Mouse (Mus musculus): Measurements from ENCODE around the gene Dtx3l. TPM values are rescaled to one million over a fixed set of nuclear protein-coding genes. Genes with fewer than 3 reads are reported as not detected.
"Not testable (repeated sequence)": the region's sequence is repeated elsewhere in the genome, so short reads cannot be mapped to it uniquely, and the experiment has no call there.

Dtx3l gene
- polyA plus RNA-seq, 1 experiment from 2014 or later: 5.8 TPM

DNA sequence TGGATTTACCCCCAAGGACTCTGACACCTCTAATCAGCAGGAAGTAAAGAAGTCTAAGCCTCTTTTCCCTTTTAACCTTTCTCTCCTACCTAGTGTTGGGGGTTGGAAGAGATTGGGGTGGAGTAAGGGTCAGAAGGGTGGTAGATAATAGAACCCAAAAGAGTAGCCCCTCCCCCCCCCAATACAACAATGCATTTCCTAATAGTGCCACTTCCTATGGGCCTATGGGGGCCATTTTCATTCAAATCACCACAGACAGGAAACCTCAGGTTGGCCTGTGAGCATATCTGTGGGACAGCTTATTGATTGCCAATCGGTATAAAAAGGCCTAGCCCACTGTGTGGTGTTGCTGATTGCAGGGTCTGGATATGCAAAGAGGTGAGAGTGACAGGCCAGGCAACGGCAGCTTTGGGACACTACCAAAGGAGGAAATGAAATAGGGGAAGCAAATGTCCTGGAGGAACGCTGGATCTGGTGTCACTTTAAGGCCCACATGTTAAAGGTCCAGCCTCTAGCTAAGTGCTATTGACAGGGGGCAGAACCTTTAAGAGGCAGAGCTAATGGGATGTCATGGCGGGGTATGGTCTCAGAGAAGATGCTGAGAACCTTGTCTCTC is 34.7 kb downstream of the Dtx3l start:
- Histone ChIP-seq H3K4me3 (no peak overlapping the region), H3K4me1 (no peaks in the 10 kb centered on the region), H3K9ac (no peak overlapping the region), H3K9me3 (no peaks in the 10 kb centered on the region), H3K4me2 (no peak overlapping the region), H3K36me3 (no peaks in the 10 kb centered on the region), H3K27ac (no peak overlapping the region), H3K27me3 (no peaks in the 10 kb centered on the region)
- WGBS: 72% methylated on average over 4 of the region's 4 CpGs
- ATAC-seq (ENCODE audit: borderline replicate concordance, extremely low read depth, low FRiP score, low TSS enrichment): no peak

DNA sequence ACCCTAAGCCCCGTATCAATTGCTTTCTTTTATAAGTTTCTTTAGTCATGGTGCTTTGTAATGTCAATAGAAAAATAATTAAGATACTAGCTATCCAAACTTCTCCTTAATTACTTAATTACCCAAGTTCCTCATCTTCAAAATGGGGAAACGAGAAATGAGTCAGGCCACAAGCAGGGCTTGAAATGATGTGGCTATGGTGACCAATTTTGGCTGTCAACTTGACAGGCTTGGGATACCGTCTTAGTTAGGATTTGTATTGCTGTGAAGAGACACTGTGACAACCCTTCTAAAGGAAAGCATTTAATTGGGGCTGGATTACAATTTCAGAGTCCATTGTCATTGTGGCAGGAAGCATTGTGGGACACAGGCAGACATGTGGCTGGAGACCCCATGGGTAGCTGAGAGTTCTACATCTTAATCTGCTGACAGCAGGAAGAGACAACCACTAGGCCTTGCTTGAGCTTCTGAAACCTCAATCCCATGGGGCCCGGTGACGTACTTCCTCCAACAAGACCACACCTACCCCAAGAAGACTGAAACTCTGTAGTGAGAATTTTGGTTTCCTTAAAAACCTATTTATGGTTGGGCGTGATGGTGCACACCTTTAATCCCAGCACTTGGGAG is 35.8 kb downstream of the Dtx3l start:
- no peak overlapping the region for H3K4me3 ChIP-seq
- no peaks in the 10 kb centered on the region for H3K9me3 ChIP-seq
- no peaks in the 10 kb centered on the region for H3K4me1 ChIP-seq
- no peak overlapping the region for H3K4me2 ChIP-seq
- ATAC-seq (ENCODE audit: borderline replicate concordance, extremely low read depth, low FRiP score, low TSS enrichment): no peak
- no peaks in the 10 kb centered on the region for H3K36me3 ChIP-seq
- no peak overlapping the region for H3K27ac ChIP-seq
- no peaks in the 10 kb centered on the region for H3K27me3 ChIP-seq
- H3K9ac ChIP-seq: no peak overlapping the region
- WGBS: 84% methylated on average over 6 of the region's 6 CpGs

- no peaks in the 10 kb centered on the region for H3K27me3 ChIP-seq
- H3K9me3 ChIP-seq: no peaks in the 10 kb centered on the region
- H3K4me1 ChIP-seq: no peaks in the 10 kb centered on the region
- no peak for ATAC-seq (ENCODE audit: borderline replicate concordance, extremely low read depth, low FRiP score, low TSS enrichment)
- H3K36me3 ChIP-seq: no peaks in the 10 kb centered on the region
- WGBS: 68% methylated on average over 3 of the region's 3 CpGs
- H3K4me2 ChIP-seq: no peak overlapping the region
- H3K9ac ChIP-seq: no peak overlapping the region
- H3K4me3 ChIP-seq: no peak overlapping the region
- no peak overlapping the region for H3K27ac ChIP-seq
Observed at GRCm38 (mm10) chr16:35900541-35900940, 38.4 kb downstream of the Dtx3l start.

GRCm38 (mm10) chr16:35894997-35895396 is 44.0 kb downstream of the Dtx3l start:
- no peaks in the 10 kb centered on the region for H3K27me3 ChIP-seq
- H3K4me2 ChIP-seq: no peak overlapping the region
- H3K9me3 ChIP-seq: no peaks in the 10 kb centered on the region
- no peak overlapping the region for H3K9ac ChIP-seq
- 57% methylated on average over 6 of the region's 6 CpGs for WGBS
- ATAC-seq (ENCODE audit: borderline replicate concordance, extremely low read depth, low FRiP score, low TSS enrichment): no peak
- no peak overlapping the region for H3K27ac ChIP-seq
- no peak overlapping the region for H3K4me3 ChIP-seq
- no peaks in the 10 kb centered on the region for H3K4me1 ChIP-seq
- no peaks in the 10 kb centered on the region for H3K36me3 ChIP-seq

DNA sequence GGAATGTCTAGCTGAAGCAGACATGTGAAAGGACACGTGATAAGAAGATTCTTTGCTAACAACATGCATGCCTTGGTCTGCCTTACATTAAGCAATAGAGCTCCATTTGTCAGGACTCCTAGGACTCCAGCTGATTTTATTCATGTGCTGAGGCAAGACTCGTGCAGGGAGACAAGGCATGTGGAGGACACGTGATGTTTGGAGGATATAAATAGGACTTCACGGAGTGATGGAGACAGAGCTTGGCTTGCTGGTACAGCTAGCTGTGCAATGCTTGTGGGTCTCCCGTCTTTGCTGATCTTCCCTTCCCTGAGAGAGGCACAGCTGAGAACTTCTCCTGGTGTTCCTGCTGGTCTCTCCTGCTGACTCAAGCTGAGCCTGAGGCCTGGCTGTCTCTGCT is 47.3 kb downstream of the Dtx3l start:
- not testable (repeated sequence) for H3K27me3 ChIP-seq; H3K9me3 ChIP-seq; H3K4me3 ChIP-seq; H3K9ac ChIP-seq; H3K4me1 ChIP-seq; H3K27ac ChIP-seq; ATAC-seq (ENCODE audit: borderline replicate concordance, extremely low read depth, low FRiP score, low TSS enrichment); H3K36me3 ChIP-seq; H3K4me2 ChIP-seq
- WGBS: 57% methylated on average over 5 of the region's 5 CpGs

DNA sequence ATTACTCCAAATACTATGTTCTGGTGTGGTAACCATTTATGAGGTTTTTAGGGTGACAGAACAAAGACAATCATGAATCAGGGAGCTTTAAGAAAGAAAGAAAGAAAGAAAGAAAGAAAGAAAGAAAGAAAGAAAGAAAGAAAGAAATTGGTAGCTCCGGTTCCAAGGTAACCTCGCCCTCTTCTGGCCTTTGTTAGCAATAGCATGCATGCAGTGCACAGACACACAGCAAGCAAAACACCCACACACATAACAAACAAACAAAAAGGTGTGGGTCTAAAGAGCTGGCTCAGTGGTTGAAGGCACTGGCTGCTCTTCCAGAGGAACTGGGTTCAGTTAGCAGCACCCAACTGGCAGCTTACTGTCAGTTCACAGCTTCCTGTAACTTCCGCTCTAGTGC is 48.3 kb downstream of the Dtx3l start:
- Histone ChIP-seq H3K27me3 (no peaks in the 10 kb centered on the region), H3K4me3 (no peak overlapping the region), H3K9ac (no peak overlapping the region), H3K27ac (no peak overlapping the region), H3K4me2 (no peak overlapping the region), H3K4me1 (no peaks in the 10 kb centered on the region), H3K9me3 (no peaks in the 10 kb centered on the region), H3K36me3 (no peaks in the 10 kb centered on the region)
- 72% methylated on average over 3 of the region's 3 CpGs for whole genome bisulfite sequencing
- no peak for ATAC-seq (ENCODE audit: borderline replicate concordance, extremely low read depth, low FRiP score, low TSS enrichment)

DNA sequence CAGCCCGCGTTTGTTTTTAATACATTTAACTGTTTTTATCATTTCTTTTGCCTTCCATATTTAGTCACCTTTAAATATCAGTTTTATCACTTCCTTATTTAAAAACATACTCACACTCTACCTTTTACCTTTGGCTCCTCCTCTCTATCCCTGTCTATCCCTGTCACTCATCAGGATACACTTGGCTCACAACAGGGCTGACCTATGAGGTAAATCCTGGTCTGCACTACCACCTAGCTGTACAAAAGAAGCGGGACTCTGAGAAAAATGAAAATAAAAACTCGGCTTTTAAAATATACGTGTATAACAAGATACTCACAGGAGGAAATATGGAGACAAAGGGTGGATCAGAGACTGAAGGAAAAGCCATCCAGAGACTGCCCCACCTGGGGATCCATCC is 50.0 kb downstream of the Dtx3l start:
- Histone ChIP-seq H3K36me3 (no peaks in the 10 kb centered on the region), H3K9me3 (no peaks in the 10 kb centered on the region), H3K4me3 (no peak overlapping the region), H3K4me2 (no peak overlapping the region), H3K4me1 (no peaks in the 10 kb centered on the region), H3K9ac (no peak overlapping the region), H3K27me3 (no peaks in the 10 kb centered on the region), H3K27ac (no peak overlapping the region)
- 87% methylated on average over 5 of the region's 5 CpGs for WGBS
- no peak for ATAC-seq (ENCODE audit: borderline replicate concordance, extremely low read depth, low FRiP score, low TSS enrichment)

GRCm38 (mm10) chr16:35888174-35888573 is 50.8 kb downstream of the Dtx3l start:
- Histone ChIP-seq H3K9me3 (no peaks in the 10 kb centered on the region), H3K4me1 (no peaks in the 10 kb centered on the region), H3K4me3 (no peak overlapping the region), H3K27ac (no peak overlapping the region), H3K27me3 (no peaks in the 10 kb centered on the region), H3K36me3 (no peaks in the 10 kb centered on the region), H3K9ac (no peak overlapping the region), H3K4me2 (no peak overlapping the region)
- no peak for ATAC-seq (ENCODE audit: borderline replicate concordance, extremely low read depth, low FRiP score, low TSS enrichment)
- WGBS: 75% methylated on average over 7 of the region's 7 CpGs

Other genes with a start within 250 kb of the Dtx3l start
- 13.0 and 13.7 TPM in 2 replicates for gene Dirc2, start 169.8 kb downstream of the Dtx3l start, polyA plus RNA-seq (2015; fragmentation: Nextera tagmentation; extraction: Ambion mirVana)
- 14.3 and 14.6 TPM in 2 replicates for gene Hspbap1, start 168.8 kb downstream of the Dtx3l start, polyA plus RNA-seq (2015; fragmentation: Nextera tagmentation; extraction: Ambion mirVana)
- 0.81 and 1.2 TPM in 2 replicates for gene Parp14, start 67.6 kb downstream of the Dtx3l start, polyA plus RNA-seq (2015; fragmentation: Nextera tagmentation; extraction: Ambion mirVana)
- 7.9 and 8.2 TPM in 2 replicates for gene Parp9, start 681 bp downstream of the Dtx3l start, polyA plus RNA-seq (2015; fragmentation: Nextera tagmentation; extraction: Ambion mirVana)
- gene Kpna1, start 39.6 kb upstream of the Dtx3l start, polyA plus RNA-seq (2015; fragmentation: Nextera tagmentation; extraction: Ambion mirVana): 31.7 and 33.0 TPM in 2 replicates
- 9.4 and 9.6 TPM in 2 replicates for gene Wdr5b, start 102.0 kb upstream of the Dtx3l start, polyA plus RNA-seq (2015; fragmentation: Nextera tagmentation; extraction: Ambion mirVana)
- 318 and 348 TPM in 2 replicates for gene Fam162a, start 132.4 kb upstream of the Dtx3l start, polyA plus RNA-seq (2015; fragmentation: Nextera tagmentation; extraction: Ambion mirVana)
- 75.3 and 78.1 TPM in 2 replicates for gene Ccdc58, start 132.5 kb upstream of the Dtx3l start, polyA plus RNA-seq (2015; fragmentation: Nextera tagmentation; extraction: Ambion mirVana)
- gene Csta1, start 192.1 kb upstream of the Dtx3l start, polyA plus RNA-seq (2015; fragmentation: Nextera tagmentation; extraction: Ambion mirVana): 0.05 and 0.12 TPM in 2 replicates
- gene Stfa2l1, start 217.7 kb upstream of the Dtx3l start, polyA plus RNA-seq (2015; fragmentation: Nextera tagmentation; extraction: Ambion mirVana): 0.56 and 0.91 TPM in 2 replicates
- 1.0 and 2.4 TPM in 2 replicates for gene Gm5483, start 245.1 kb upstream of the Dtx3l start, polyA plus RNA-seq (2015; fragmentation: Nextera tagmentation; extraction: Ambion mirVana)